Mouse (Mus musculus): ENCODE results near the gene Ndufaf1.

Ndufaf1 gene

DNA sequence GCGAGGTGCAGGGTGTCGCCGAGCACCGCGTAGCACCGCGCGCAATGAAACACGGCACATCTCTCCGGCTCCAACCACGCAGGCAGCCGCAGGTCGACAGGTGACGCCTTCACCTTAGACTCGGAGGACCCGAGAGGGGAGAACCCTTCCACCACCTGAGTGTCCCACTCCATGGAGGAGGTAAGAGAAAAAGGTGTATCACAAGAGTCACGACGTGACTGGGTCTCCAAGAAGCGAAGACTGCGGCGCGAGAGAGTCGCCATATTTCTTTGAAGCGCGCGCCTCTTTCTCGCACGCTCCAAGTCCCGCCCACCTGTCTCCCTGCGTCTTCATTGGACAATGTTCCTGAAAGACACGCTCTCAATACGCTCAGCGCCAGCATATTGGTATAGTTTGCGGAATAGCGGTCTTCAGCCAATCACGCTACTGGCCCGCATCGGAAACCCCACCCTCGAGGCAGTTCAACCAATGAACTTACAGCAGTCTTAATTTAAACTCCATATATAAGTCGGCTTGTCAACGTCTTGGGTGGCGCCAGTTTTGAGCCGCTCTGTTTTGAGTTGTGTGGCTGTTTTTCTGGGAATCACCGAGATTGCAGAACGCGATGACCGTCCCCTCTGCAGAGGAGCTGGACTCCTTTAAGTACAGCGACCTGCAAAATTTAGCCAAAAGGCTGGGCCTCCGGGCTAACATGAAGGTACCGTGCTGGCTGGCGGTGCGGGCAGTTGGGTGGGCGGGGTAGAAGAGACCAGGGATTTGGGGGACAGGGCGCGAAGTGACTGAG, 44.2 kb downstream of the Ndufaf1 start, which contains the start of the genes Nusap1 and Oip5:
Gene Nusap1 (plus strand): TSS at position 100 of the 784 bp plus-strand sequence.
Gene Oip5 (minus strand): TSS at position 271 of the 784 bp plus-strand sequence.
- peak; percentile 88 to 90 for DNase-seq (ENCODE audit: low spot score in 2 of 2)

DNA sequence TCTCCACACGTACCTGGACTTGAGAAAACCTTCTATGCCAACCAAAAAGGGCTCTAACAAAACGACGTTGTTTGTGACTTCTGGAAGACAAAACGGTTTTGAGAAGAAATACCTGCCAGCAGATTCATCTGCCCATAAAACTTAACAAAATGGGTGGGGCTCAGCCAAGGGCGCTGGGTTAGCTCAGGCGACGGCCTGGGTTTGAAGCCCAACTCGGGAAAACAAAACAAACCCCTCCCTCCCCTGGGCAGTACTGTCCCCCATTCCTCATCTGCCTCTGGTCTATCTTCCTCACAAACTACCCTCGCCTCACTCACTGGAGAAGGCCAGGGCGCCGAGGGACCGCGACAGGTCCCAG, 44.8 kb downstream of the Ndufaf1 start:
- no peak for DNase-seq (ENCODE audit: low spot score in 2 of 2)

DNA sequence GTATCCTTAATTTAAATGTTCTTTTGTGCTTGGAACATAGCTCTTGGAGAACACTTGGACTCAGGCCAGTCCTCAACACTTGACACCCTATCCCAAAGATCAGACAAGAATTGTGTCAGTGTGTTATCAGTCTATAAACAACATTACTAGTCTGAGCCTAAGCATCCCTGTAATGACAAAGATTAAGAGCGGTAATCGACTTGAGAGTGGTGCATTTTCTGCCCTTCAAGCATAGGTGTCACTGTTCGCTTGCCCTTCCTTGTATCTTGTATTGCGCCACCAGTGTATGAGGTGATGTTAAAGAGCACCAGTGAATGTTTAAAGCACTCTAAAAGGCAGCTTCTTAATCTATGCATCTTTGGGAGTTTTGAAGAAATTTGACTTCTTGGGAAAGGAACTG, 55.6 kb downstream of the Ndufaf1 start:
- DNase-seq (ENCODE audit: low spot score in 2 of 2), result no peak

Data from spleen, postnatal 14 days (tissue).